Mouse (Mus musculus): ENCODE measurements around the gene Olfr320. TPM values are rescaled to one million over a fixed set of nuclear protein-coding genes. Genes with fewer than 3 reads are reported as not detected.
"Not testable (repeated sequence)": the region's sequence is repeated elsewhere in the genome, so short reads cannot be mapped to it uniquely, and the experiment has no call there.

Gene Olfr320
- not detected for total RNA-seq (2021)
- long read RNA-seq, experiment 1, result 0 reads
- long read RNA-seq, experiment 2, result 0 reads

GRCm38 (mm10) chr11:58680799-58681198 is at the start of gene Olfr320:
Gene Olfr320, plus strand, starts transcription at chr11:58681099.
- DNase-seq (ENCODE audit: low spot score in 2 of 2), result no peak

GRCm38 (mm10) chr11:58634878-58635277 is 46.0 kb upstream of the Olfr320 start:
- no peak for DNase-seq (ENCODE audit: low spot score in 2 of 2)

- no peak for DNase-seq (ENCODE audit: low spot score in 2 of 2)
These were observed 44.4 kb upstream of the Olfr320 start for GRCm38 (mm10) chr11:58636376-58636977.

- DNase-seq (ENCODE audit: low spot score in 2 of 2), result no peak
These were observed 42.7 kb upstream of the Olfr320 start for GRCm38 (mm10) chr11:58638176-58638701.

GRCm38 (mm10) chr11:58640272-58640867 is 40.5 kb upstream of the Olfr320 start, which contains the start of gene Trim58:
Gene Trim58, plus strand, starts transcription at chr11:58640465.
- DNase-seq (ENCODE audit: low spot score in 2 of 2), result no peak

GRCm38 (mm10) chr11:58641057-58641456 is 39.8 kb upstream of the Olfr320 start:
- DNase-seq (ENCODE audit: low spot score in 2 of 2), result no peak

- DNase-seq (ENCODE audit: low spot score in 2 of 2), result no peak
These were observed 39.1 kb upstream of the Olfr320 start for GRCm38 (mm10) chr11:58641638-58642358.

GRCm38 (mm10) chr11:58643350-58643749 is 37.5 kb upstream of the Olfr320 start:
- no peak for DNase-seq (ENCODE audit: low spot score in 2 of 2)

- DNase-seq (ENCODE audit: low spot score in 2 of 2), result no peak
These were observed 25.7 kb upstream of the Olfr320 start for GRCm38 (mm10) chr11:58655151-58655550.

GRCm38 (mm10) chr11:58658596-58658995 is 22.3 kb upstream of the Olfr320 start, which contains the start of gene Olfr322:
Gene Olfr322, plus strand, starts transcription at chr11:58658782.
- DNase-seq (ENCODE audit: low spot score in 2 of 2), result no peak

GRCm38 (mm10) chr11:58669252-58669651 is 11.6 kb upstream of the Olfr320 start:
- DNase-seq (ENCODE audit: low spot score in 2 of 2), result no peak

GRCm38 (mm10) chr11:58671825-58672224 is 9.1 kb upstream of the Olfr320 start:
- DNase-seq (ENCODE audit: low spot score in 2 of 2), result no peak

- DNase-seq (ENCODE audit: low spot score in 2 of 2), result no peak
These were observed 18.0 kb downstream of the Olfr320 start, which contains the start of gene Olfr319 for GRCm38 (mm10) chr11:58698862-58699261. Gene Olfr319, plus strand, starts transcription at chr11:58699162.

- no peak for DNase-seq (ENCODE audit: low spot score in 2 of 2)
These were observed 28.2 kb downstream of the Olfr320 start for GRCm38 (mm10) chr11:58709086-58709485.

GRCm38 (mm10) chr11:58717723-58718122 is 36.8 kb downstream of the Olfr320 start:
- DNase-seq (ENCODE audit: low spot score in 2 of 2), result not testable (repeated sequence)

- DNase-seq (ENCODE audit: low spot score in 2 of 2), result no peak
These were observed 38.8 kb downstream of the Olfr320 start for GRCm38 (mm10) chr11:58719701-58720100.

- no peak for DNase-seq (ENCODE audit: low spot score in 2 of 2)
These were observed 43.0 kb downstream of the Olfr320 start, which contains the start of gene Olfr318 for GRCm38 (mm10) chr11:58723914-58724313. Gene Olfr318, minus strand, starts transcription at chr11:58724014.

- not testable (repeated sequence) for DNase-seq (ENCODE audit: low spot score in 2 of 2)
These were observed 47.2 kb downstream of the Olfr320 start for GRCm38 (mm10) chr11:58727896-58728650.

- no peak for DNase-seq (ENCODE audit: low spot score in 2 of 2)
These were observed 52.5 kb downstream of the Olfr320 start for GRCm38 (mm10) chr11:58733372-58733771.
